Mouse (Mus musculus) C2C12 (cell line): ENCODE data around the gene Rnf213. TPM values are rescaled to one million over a fixed set of nuclear protein-coding genes. Genes with fewer than 3 reads are reported as not detected.

Experiments used
- H3K27me3 ChIP-seq: one replicate; pipeline ENCODE4 v1.6.1; 2011; ENCODE audit not compliant: control insufficient read depth, insufficient read depth, insufficient read length
- H3K36me3 ChIP-seq: one replicate; pipeline ENCODE4 v1.6.1; 2011; ENCODE audit not compliant: control insufficient read depth, insufficient read depth
- H3K4me3 ChIP-seq: one replicate; pipeline ENCODE4 v1.5.1; 2011; ENCODE audit warnings: mild to moderate bottlenecking, control low read depth; ENCODE audit not compliant: poor library complexity, insufficient read depth, severe bottlenecking
- H3K79me2 ChIP-seq: one replicate; pipeline ENCODE4 v1.6.1; 2011; ENCODE audit not compliant: control insufficient read depth, insufficient read depth
- H3K79me3 ChIP-seq: one replicate; pipeline ENCODE4 v1.6.1; 2011; ENCODE audit warnings: low read depth, control low read depth
- H3ac ChIP-seq: one replicate; pipeline ENCODE3; 2011; ENCODE audit warnings: low read depth; ENCODE audit not compliant: control insufficient read depth, insufficient read length
- CEBPB ChIP-seq: IDR thresholded peaks from one replicate; pipeline ENCODE4 v1.6.1; 2011; ENCODE audit warnings: low read depth, mild to moderate bottlenecking, control low read depth, moderate library complexity
- CTCF ChIP-seq: IDR thresholded peaks from one replicate; pipeline ENCODE4 v1.5.1; 2011; ENCODE audit not compliant: control insufficient read depth, insufficient read depth, insufficient read length
- FOSL1 ChIP-seq: IDR thresholded peaks from one replicate; pipeline ENCODE4 v1.8.0; 2011; ENCODE audit warnings: mild to moderate bottlenecking, low read length; ENCODE audit not compliant: poor library complexity, insufficient read depth, severe bottlenecking
- MAX ChIP-seq: IDR thresholded peaks from one replicate; pipeline ENCODE4 v1.6.1; 2011; ENCODE audit warnings: mild to moderate bottlenecking, control low read depth
- MYOD1 ChIP-seq: IDR thresholded peaks from one replicate; pipeline ENCODE4 v1.6.1; 2011; ENCODE audit warnings: low read depth; ENCODE audit not compliant: control insufficient read depth, insufficient read length
- MYOG ChIP-seq: IDR thresholded peaks from one replicate; pipeline ENCODE4 v1.6.1; 2011; ENCODE audit not compliant: control insufficient read depth, insufficient read length; ENCODE audit errors: extremely low read depth
- USF1 ChIP-seq: IDR thresholded peaks from one replicate; pipeline ENCODE4 v1.6.1; 2011; ENCODE audit warnings: low read depth, mild to moderate bottlenecking, control low read depth, moderate library complexity
- polyA plus RNA-seq: library from polyadenylated mRNA; unstranded; fragments of >200 nt; fragmentation: generic; extraction: Trizol; gene quantifications from one replicate; pipeline ENCODE4 v1.2.1, GENCODE M21; 2012; ENCODE audit warnings: missing spikeins

Rnf213 gene
- polyA plus RNA-seq, 1 experiment, result 6.3 TPM

DNA sequence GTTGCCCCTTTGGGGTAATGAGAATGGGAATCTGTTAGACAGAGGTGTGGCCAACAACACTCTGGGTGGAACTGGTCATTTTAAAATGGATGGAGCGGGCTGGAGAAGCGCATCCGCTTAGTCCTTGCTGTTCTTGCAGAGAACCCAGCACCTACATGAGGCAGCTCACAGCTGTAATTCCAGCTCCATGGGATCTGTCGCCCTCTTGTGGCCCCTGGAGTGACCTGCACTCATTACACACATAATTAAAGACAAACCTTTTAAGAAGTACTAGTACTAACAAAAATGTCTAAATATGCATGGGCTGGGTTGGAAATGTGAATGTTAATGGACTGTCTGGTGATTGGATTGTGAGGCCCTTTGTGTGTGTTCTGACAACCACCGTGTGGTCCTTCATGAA lies 11.7 kb downstream of the Rnf213 start:
- Histone ChIP-seq H3K4me3 (no peak overlapping the region), H3K27me3 (no peaks in the 10 kb centered on the region), H3ac (no peak overlapping the region), H3K79me3 (peaks cover 9% of the 10 kb centered on the region), H3K36me3 (peaks cover 37% of the 10 kb centered on the region), H3K79me2 (peaks cover 53% of the 10 kb centered on the region)
- TF ChIP-seq USF1, result no peak
- TF ChIP-seq CTCF, result peak; percentile 48

DNA sequence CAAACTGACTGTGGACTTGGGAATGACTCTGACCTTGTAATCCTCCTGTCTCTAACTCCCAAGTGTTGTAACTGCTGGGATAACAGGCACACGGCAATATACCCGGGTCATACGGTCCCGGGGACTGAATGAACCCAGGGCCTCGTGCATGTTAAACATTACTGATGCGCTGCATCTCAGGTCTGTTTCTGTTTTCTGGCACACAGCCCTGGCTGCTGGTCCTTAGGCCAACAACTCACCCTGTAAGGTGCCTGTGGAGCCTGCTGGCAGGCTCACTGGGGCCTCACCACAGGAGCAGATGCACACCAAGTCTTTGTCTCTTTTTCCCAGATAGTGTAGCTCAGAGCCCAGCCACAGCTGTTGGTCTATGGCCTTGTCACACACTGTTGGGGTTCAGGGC lies 14.5 kb downstream of the Rnf213 start:
- no peak for TF ChIP-seq MYOD1
- TF ChIP-seq MYOG, result no peak
- no peak for TF ChIP-seq CEBPB
- TF ChIP-seq MAX, result no peak
- no peak for TF ChIP-seq FOSL1
- TF ChIP-seq CTCF, result no peak
- no peak for TF ChIP-seq USF1
- Histone ChIP-seq H3K36me3 (peaks cover 50% of the 10 kb centered on the region), H3ac (no peak overlapping the region), H3K79me3 (peaks cover 9% of the 10 kb centered on the region), H3K79me2 (peaks cover 39% of the 10 kb centered on the region), H3K4me3 (no peak overlapping the region), H3K27me3 (no peaks in the 10 kb centered on the region)

DNA sequence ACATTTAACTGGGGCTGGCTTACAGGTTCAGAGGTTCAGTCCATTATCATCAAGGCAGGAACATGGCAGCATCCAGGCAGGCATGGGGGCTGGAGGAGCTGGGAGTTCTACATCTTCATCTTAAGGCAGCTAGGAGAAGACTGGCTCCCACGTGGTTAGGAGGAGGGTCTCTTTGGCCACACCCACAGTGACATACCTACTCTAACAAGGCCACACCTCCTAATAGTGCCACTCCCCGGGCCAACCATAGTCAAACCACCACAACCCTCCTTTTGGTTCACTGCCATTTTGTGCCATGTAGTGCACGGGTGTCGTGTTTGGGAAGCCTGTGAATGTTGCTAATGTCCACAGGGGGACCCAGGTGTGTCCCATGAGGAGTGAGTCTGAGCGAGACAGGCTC lies 15.1 kb downstream of the Rnf213 start:
- peaks cover 9% of the 10 kb centered on the region for H3K79me3 ChIP-seq
- TF ChIP-seq CEBPB (no peak), CTCF (no peak), FOSL1 (no peak), USF1 (no peak), MAX (no peak), MYOD1 (no peak), MYOG (no peak)
- H3K79me2 ChIP-seq, result peaks cover 39% of the 10 kb centered on the region
- no peaks in the 10 kb centered on the region for H3K27me3 ChIP-seq
- peaks cover 52% of the 10 kb centered on the region for H3K36me3 ChIP-seq
- H3ac ChIP-seq, result no peak overlapping the region
- H3K4me3 ChIP-seq, result no peak overlapping the region

DNA sequence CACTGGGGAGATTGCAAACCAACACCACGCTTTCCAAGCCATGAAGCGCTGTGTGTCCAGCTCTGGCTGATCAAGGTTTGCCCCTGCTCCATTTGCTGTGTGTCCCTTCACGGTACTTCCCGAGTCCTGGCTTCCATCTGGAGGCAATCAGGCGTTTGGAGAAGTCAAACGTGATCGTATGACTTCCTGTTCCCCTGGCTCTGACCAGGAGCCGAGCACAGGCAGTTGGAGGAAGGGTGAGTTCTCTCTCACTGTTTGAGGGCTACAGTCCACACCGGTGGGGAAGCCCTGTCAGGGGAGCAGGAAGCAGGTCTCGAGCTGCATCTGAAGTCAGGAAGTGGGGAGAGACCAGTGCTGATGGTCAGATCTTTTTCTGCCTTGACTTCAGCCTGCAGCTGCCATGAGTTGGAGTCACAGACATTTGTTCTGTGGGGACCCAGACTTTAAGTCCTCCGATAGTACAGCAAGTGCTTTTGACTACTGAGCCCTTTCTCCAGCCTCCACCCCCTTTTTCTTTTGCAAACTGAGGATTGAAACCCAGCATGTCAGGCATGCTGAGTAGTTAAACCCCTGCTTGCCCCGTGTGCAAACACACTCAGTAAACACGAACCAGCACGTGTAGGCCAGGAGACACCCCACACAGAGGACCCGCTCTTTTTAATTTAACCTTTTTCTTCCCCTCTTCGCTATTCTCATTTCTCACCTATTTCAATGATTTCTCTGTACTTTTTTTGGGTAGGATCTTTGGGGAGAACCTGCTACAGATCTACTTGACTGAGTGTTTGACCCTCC lies 26.6 kb downstream of the Rnf213 start:
- H3ac ChIP-seq, result no peak overlapping the region
- TF ChIP-seq MAX, result no peak
- no peaks in the 10 kb centered on the region for H3K27me3 ChIP-seq
- H3K36me3 ChIP-seq, result peaks cover 75% of the 10 kb centered on the region
- H3K79me2 ChIP-seq, result no peaks in the 10 kb centered on the region
- H3K4me3 ChIP-seq, result no peak overlapping the region
- H3K79me3 ChIP-seq, result no peaks in the 10 kb centered on the region

DNA sequence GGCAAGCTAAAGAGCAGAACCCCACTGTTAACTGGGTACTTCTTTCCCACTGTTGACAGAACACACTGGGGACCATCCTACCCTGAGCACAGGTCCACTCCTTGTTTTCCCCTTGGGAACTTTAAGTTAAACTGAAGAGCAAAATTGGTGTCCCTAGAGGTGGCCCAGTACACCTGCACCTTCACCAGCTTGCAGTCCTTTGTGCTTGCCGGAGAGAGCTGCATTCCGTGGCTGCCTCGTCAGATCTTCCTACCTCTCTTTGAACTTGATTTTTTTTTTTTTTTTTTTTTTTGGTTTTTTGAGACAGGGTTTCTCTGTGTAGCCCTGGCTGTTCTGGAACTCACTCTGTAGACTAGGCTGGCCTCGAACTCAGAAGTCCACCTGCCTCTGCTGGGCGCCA lies 27.5 kb downstream of the Rnf213 start:
- no peak for TF ChIP-seq MAX
- TF ChIP-seq CTCF, result no peak
- Histone ChIP-seq H3ac (no peak overlapping the region), H3K36me3 (peaks cover 78% of the 10 kb centered on the region)

DNA sequence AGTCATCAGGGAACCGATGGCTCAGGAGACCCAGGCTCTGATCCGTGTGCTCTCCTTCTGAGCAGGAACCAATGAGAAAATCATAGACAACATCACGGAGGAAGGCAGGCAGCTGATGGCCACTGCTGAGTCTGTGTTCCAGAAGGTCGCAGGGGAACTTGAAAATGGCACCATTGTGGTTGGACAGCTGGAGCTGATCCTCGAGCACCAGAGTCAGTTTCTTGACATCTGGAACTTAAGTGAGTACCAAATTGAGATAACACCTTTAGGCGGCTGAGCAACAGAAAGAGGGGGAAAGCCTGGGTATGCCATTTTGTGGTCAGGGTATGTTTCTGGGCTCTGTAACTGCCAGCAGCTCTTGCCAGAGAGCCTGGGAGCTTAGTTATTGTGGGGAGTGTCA lies 34.5 kb downstream of the Rnf213 start:
- H3K79me3 ChIP-seq, result no peaks in the 10 kb centered on the region
- no peak for TF ChIP-seq MYOD1
- no peak for TF ChIP-seq MYOG
- TF ChIP-seq CTCF, result no peak
- no peak for TF ChIP-seq MAX
- TF ChIP-seq FOSL1, result no peak
- TF ChIP-seq USF1, result no peak
- TF ChIP-seq CEBPB, result no peak
- no peaks in the 10 kb centered on the region for H3K27me3 ChIP-seq
- H3K36me3 ChIP-seq, result peaks cover 87% of the 10 kb centered on the region
- no peak overlapping the region for H3K4me3 ChIP-seq
- H3K79me2 ChIP-seq, result no peaks in the 10 kb centered on the region
- H3ac ChIP-seq, result no peak overlapping the region

More for the DNA sequence above, 27.5 kb downstream of the Rnf213 start:
- Histone ChIP-seq H3K4me3 (no peak overlapping the region), H3K27me3 (no peaks in the 10 kb centered on the region), H3K79me3 (no peaks in the 10 kb centered on the region), H3K79me2 (no peaks in the 10 kb centered on the region)
